Mouse (Mus musculus): Measurements from ENCODE around the gene Gm20824.
"Not testable (repeated sequence)": the region's sequence is repeated elsewhere in the genome, so short reads cannot be mapped to it uniquely, and the experiment has no call there.

The Gm20824 gene

DNA sequence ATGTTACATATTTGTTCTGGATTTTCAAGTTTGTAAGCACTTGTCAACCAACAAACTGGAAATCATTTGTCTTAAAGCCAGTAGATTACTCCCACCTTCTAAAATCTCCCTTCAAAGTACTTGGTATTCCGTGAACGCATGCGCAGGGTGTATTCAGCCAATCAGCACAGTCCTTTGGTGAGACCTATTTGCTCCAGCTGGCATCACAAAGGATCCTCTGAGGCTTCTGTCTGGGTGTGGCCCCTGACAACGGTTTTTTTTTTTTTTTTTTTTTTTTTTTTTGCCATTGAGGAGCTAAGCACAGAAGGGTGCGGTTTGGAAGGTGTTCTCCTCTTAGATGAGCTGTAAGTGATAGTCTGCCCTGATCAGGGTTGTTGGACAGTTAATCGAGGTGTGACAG lies at the start of gene Gm20824:
Gene Gm20824, plus strand, starts transcription at position 301 of the 400 bp plus-strand sequence.
- DNase-seq (ENCODE audit: inconsistent age in 2 of 2, low spot score in 1 of 2), result not testable (repeated sequence)

Data from adrenal gland, adult (tissue).